Mouse (Mus musculus): Measurements from ENCODE around the gene Vamp1.

- no peak for TF ChIP-seq CTCF (IDR thresholded peaks at IDR 0.05; ENCODE audit: insufficient read depth, low read depth, low read length)
- TF ChIP-seq POLR2A (IDR thresholded peaks at IDR 0.05; ENCODE audit: insufficient read depth, low read depth, low read length) = no peak
Measured at GRCm38 (mm10) chr6:125260006-125260555, 44.7 kb downstream of the Vamp1 start.

Measured in olfactory bulb, adult 2 months (tissue).